Mouse (Mus musculus) cerebellum, postnatal 25 days (tissue): ENCODE measurements around the gene Tnp2.
"Not testable (repeated sequence)": the region's sequence is repeated elsewhere in the genome, so short reads cannot be mapped to it uniquely, and the experiment has no call there.

Experiments
- DNase-seq, 2 experiments: peaks; one replicate each; pipeline ENCODE4 v3.0.0; 2021; ENCODE audit warnings: mixed read lengths in 2 of 2

The Tnp2 gene

GRCm38 (mm10) chr16:10788271-10788670 is at the start of gene Tnp2:
Gene Tnp2, minus strand, starts transcription at chr16:10788660.
- DNase-seq: no peak

GRCm38 (mm10) chr16:10837903-10838302 is 49.4 kb upstream of the Tnp2 start:
- DNase-seq: no peak

GRCm38 (mm10) chr16:10837250-10837649 is 48.8 kb upstream of the Tnp2 start:
- no peak for DNase-seq

- DNase-seq: no peak
Observed at GRCm38 (mm10) chr16:10836388-10836787, 47.9 kb upstream of the Tnp2 start.

- DNase-seq: peak; percentile 88 to 92
Observed at GRCm38 (mm10) chr16:10834911-10835587, 46.6 kb upstream of the Tnp2 start, which contains the start of gene Rmi2. Gene Rmi2, plus strand, starts transcription at chr16:10835059.

GRCm38 (mm10) chr16:10834542-10834910 is 46.1 kb upstream of the Tnp2 start:
- DNase-seq: no peak

GRCm38 (mm10) chr16:10828461-10828805 is 40.0 kb upstream of the Tnp2 start:
- DNase-seq: no peak

DNA sequence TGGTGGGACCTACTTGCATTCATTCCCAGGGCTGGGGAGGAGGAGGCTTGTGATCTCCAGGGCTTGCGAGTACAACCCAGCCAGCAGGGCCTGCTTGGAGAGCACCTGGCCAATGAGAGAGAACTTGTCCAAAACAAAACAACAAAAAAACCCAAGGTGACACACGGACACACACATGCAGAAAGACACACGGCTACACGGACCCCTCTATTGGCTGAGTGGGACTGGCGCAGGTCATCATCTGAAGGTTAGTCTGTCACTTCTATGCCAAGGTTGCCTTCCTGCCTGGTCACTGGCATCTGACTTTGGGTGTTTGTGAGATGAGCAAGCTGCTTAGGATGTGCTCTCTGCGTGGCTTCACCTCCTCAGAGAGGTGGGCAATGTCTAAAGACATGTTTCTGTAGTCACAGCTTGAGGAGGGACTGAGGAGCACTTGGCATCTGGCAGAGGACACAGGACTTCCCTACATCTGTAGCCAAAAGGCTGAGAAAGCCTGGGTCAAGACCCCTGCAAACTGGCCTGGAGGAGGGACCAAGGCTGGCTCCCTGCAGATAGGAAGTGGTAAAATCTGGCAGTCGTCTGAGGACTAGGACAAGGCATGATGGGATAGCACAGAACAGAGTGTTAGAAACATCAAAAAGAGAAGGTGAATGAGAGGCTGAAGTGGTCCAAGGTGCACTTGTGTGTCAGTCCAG is 39.5 kb upstream of the Tnp2 start:
- DNase-seq: no peak

DNA sequence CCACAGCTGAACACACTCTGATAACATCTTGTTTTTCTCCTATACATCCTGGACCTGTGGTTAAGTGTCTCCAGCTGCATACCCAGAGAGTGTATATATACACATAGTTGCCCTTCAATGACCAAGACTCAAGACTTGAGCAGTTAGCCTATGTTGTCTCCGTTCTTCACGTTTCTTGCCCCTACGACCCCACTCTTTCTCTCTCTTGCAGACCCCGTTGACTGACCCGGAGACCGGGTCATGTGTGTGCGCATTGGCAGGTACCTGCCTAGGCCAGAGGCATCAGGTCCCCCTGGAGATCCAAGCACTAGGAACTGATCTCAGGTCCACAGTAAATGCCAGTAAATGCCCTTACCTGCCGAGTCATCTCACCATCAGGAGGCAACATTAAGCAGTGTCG is 38.8 kb upstream of the Tnp2 start:
- no peak for DNase-seq

DNA sequence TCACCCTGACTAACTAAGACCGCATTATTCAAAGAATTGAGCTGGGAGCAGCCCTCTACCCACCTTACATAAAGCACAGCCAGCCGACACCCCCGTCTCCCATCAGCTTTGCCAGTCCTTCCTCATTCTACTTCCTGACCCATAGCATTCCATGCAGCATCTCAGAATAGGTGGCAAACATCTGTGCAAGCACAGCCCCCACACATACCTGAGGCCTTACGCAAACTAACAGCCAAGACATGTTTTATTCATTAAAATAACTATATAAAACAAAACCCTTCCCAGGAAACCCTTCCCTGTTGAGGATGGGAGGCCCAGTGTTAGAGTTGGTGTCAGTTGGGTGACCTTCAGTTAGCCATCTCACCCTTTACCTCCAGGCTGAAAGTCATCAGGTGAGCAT is 37.4 kb upstream of the Tnp2 start:
- DNase-seq: no peak

DNA sequence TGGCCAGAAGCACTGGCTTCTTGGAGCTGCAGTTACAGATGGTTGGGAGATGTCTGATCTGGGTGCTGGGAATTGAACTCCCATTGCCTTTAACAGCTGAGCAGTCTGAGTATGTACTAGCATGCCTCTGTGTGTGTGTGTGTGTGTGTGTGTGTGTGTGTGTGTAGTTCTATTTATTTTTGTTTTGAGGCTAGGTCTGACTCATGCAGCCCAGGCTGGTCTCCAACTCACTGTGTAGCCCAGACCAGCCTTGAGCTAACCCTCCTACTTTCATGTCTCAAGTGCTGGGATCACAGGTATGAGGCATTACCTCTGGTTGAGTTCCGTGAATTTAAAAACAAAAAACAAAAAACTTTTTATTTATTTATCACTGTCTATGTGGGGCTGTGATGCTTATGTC is 36.1 kb upstream of the Tnp2 start:
- no peak for DNase-seq

- DNase-seq: no peak
Observed at GRCm38 (mm10) chr16:10821387-10821786, 32.9 kb upstream of the Tnp2 start.

DNA sequence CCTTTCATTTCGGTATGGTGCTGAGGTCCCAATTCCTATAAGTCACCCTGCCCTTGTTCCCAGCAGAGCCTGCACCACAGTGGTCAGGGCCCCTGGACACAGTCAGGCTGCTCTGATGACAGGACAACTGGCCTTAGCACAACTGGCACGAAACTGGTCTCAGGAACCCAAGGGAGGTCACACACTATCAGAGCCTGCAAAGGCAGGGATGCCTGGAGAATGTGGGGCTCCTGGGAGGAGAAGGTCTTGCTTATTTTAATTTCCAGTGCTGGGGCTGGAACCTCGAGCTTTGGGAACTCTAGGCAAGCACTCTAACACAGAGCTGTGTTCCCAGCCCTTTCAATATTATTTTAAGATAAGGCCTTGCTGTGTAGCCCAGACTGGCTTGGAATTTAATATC is 31.5 kb upstream of the Tnp2 start:
- no peak for DNase-seq

DNA sequence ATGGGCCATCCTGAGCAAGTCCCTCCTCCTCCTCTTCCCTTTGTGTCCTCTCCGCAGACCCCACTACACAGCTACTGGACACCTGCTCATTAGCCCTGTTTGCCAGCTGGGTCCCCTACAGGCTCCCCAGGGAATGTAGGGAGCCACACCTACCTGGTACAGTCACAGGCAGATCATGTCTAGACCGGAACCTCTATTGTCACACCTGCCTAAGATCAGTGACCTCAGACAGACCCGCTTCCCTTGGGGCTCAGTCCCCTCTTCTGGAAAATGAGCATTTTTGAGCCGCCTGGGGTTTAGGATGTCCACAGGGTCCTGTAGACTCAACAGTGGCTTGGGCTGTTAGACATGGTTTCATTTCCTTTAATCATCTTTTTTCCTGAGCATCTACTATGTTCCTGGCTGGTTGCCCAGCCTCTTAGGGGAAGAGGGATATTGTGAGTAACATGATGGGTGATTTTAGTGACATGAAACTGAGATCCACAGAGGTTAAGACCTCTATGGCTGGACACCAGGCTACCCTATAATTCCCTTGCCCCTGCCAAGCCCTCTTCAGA is 30.2 kb upstream of the Tnp2 start:
- no peak for DNase-seq

- DNase-seq: no peak
Observed at GRCm38 (mm10) chr16:10814864-10815263, 26.4 kb upstream of the Tnp2 start.

DNA sequence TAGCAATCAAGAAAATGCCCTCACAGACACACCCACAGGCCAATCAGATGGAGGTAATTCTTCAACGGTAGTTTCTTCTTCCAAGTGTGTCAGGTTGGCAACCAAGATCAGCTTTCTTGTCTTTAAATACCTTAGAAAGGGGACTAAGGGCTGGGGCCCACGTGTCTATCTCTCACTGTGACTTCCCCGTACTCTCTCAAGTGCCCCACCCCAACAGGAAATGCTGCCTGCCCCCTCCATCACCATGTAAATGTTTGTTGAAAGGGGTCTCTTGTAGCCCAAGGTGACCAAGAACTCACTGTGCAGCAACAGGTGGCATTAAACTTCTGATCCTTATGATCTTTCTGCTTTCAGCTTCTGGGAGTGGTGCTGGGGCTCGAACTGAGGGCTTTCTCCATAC is 25.3 kb upstream of the Tnp2 start:
- no peak for DNase-seq

DNA sequence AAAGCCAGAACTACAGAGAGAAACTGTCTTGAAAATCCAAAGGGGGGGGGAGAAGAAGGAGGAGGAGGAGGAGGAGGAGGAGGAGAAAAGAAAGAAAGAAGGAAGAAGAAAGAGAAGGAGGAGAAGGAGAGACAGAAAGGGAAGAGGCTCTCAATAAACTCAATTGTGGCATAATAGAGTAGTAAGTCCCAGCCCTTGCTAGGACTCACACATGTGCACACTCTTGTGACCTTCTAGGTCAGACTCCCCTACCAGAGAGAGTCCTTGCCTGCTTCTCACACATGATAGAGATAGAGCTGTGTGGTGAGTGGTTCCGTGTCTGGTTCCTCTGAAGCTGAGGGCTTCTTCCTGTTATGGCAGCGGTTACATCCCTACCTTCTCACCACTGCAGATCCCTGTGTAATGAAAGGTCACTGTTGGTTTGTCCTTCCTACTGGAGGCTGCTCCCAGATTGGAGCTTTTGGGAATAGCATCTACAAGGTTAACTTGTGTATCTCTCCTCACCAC is 24.5 kb upstream of the Tnp2 start, which contains the start of gene Gm11172:
Gene Gm11172 (plus strand): TSS at position 51 of the 507 bp plus-strand sequence.
- DNase-seq: no peak

GRCm38 (mm10) chr16:10810376-10810775 is 21.9 kb upstream of the Tnp2 start:
- peak; percentile 63 to 80 for DNase-seq

- DNase-seq: no peak
Observed at GRCm38 (mm10) chr16:10805789-10806527, 17.5 kb upstream of the Tnp2 start, which contains the start of gene Prm1. Gene Prm1, minus strand, starts transcription at chr16:10805839.

DNA sequence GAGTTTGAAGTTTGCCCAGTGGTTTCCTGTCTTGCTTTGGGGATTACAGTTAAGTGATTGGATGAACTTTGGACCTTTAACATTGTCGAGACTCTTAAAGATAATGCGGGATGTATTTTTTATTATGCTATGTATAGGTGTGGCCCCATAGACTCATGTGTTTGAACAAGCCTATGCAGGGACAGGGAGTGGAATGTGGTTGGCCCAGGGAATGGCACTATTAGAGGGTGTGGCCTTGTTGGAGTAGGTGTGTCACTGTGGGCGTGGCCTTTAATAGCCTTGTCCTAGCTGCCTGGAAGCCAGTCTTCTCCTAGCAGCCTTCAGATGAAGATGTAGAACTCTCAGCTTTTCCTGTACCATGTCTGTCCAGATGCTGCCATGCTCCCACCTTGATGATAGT is 14.0 kb upstream of the Tnp2 start:
- DNase-seq: not testable (repeated sequence)

GRCm38 (mm10) chr16:10796034-10796433 is 7.6 kb upstream of the Tnp2 start, which contains the start of gene Prm2:
Gene Prm2, minus strand, starts transcription at chr16:10796134.
- no peak for DNase-seq

GRCm38 (mm10) chr16:10790702-10791101 is 2.2 kb upstream of the Tnp2 start, which contains the start of gene Prm3:
Gene Prm3, minus strand, starts transcription at chr16:10790914.
- DNase-seq: no peak

- no peak for DNase-seq
Observed at GRCm38 (mm10) chr16:10788866-10789265, 406 bp upstream of the Tnp2 start.
